Mouse (Mus musculus) stomach, postnatal 0 days (tissue): ENCODE results near the gene Zer1.

ENCODE experiments used
- CTCF ChIP-seq: IDR thresholded peaks from 2 replicates; pipeline ENCODE4 v1.5.1; 2016; ENCODE audit warnings: antibody characterized with exemption, low read depth, mild to moderate bottlenecking, moderate library complexity
- EP300 ChIP-seq: optimal IDR thresholded peaks from 2 replicates; pipeline ENCODE3; 2016; ENCODE audit warnings: antibody characterized with exemption

DNA sequence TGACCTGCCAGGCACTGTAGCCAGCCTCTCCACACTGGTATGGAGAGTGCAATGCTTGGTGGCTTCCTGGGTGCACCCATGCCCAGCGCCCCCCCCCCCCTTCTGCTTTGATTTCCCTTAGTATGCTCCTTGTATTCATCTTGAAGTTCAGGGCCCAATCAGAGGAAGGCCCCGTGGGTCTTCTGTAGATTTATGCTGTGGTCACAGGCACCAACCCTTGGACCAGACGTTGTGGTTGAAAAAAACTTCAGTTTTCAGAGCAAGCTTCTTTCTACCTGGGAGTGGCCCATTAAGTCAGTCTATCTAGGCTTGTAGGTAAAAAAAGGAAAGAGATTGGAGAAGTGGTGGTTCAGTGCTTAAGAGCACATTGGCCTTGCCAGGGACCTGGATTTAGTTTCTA, 60.6 kb downstream of the Zer1 start:
- TF ChIP-seq CTCF: no peak
- no peak for TF ChIP-seq EP300
